Mouse (Mus musculus) cortical plate, adult 2 months (tissue): ENCODE results near the gene Prr7.

Experiments used
- CTCF ChIP-seq: fragments of 200-500 bp; IDR thresholded peaks from 2 replicates; pipeline ENCODE4 v1.5.1; 2011; ENCODE audit warnings: mild to moderate bottlenecking, control low read depth, low read length; ENCODE audit not compliant: insufficient read depth; ENCODE audit errors: extremely low read depth
- POLR2A ChIP-seq: fragments of 200-500 bp; IDR thresholded peaks from 2 replicates; pipeline ENCODE4 v1.6.1; 2011; ENCODE audit warnings: mild to moderate bottlenecking, low read length, control low read depth; ENCODE audit not compliant: insufficient read depth; ENCODE audit errors: extremely low read depth

GRCm38 (mm10) chr13:55449679-55450441 lies 14.2 kb upstream of the Prr7 start:
- no peak for TF ChIP-seq CTCF
- no peak for TF ChIP-seq POLR2A
